Mouse (Mus musculus) heart, postnatal 10 days (tissue): ENCODE data around the gene Rad23a. TPM values are rescaled to one million over a fixed set of nuclear protein-coding genes. Genes with fewer than 3 reads are reported as not detected.

Source experiments
- DNase-seq, 2 experiments: peaks; one replicate each; pipeline ENCODE4 v3.0.0; 2021
- intact Hi-C: fragments of 180-260 bp; cut with DNase I; formaldehyde crosslinking; loops from one replicate; pipeline ENCODE4 v1.15.1; 2025
- total RNA-seq, 2 experiments: library from RNA; stranded (reverse); gene quantifications; 2 replicates each; pipeline ENCODE4 v1.2.3; 2021

Rad23a gene
- 10 to 100 TPM; 77.8 to 88.5 TPM for total RNA-seq

DNA sequence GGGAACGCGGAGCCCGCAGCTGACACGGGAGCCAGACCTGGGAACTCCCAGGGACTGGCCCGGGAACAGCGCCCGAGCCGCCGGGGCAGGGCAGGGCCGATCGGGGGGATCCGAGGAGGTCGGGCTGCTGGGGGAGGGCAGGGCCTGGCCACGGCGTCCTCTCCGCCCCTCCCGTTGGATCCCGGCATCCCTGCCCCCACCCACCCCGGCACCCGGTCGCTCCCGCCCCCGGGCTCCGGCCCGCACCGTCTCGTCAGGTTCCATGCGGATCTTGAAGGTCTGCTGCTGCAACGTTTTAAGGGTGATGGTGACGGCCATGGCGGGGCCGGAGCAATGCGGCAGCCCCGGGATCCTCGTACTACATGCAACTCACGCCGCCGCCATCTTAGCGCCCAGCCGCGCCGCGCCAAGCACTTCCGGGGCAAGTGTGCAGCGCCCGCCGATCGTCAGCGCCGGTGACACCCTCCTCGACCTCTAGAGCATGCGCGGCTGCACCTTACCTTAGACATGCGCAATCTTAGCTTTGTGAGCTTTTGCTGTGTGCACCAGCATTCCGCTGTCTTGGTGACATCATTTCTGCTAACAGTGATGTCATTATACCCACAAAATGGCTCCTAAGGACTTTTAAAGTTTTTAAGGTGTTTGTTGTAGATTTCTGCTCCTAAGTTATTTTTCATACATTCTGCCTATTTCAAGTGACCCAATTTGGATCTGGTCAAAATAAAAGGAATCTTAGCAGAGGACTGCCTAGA lies at the start of gene Rad23a:
TSS of gene Rad23a (minus strand) at position 418 of the 752 bp plus-strand sequence.
- DNase-seq = peak; percentile 92 to 94
- intact Hi-C loops = no loop called here

DNA sequence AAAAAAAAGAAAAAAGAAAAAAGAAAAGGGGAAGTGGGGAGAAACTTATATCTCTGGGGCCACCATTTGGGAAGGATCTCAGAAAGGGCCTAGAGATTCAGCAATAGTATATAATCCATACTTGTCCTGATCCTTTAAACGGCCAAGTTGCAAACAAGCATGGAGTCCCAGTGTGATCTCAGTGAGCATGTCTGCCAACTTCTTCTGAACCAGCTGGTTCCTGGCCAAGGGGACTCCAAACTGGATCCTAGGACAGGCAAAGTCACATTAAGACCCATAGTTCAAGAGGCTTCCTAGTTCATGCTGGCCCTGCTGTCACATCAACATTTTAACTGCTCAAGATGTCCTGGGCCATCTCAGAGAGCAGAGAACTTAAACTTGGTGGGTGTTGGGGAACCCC lies 48.7 kb upstream of the Rad23a start:
- DNase-seq = no peak
- intact Hi-C loops = no loop called here

DNA sequence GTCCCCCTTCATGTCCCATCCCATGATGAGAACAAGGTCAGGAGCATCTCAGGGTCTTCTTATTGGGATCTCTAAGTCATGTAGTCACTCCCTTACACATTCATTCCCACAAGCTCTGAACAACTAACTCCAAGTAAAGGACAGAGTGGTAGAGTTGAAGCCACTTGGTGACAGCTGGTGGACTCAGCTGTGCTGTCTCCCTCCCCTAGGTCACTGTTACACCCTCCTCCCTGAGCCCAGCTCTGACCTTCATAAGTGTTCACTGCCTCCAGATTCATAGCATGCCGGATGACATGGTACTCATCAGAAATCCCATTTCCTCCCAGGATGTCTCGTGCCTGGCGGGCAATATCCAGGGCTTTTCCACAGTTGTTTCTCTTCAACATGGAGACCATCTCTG lies 47.8 kb upstream of the Rad23a start:
- no peak for DNase-seq
- intact Hi-C loops = no loop called here

DNA sequence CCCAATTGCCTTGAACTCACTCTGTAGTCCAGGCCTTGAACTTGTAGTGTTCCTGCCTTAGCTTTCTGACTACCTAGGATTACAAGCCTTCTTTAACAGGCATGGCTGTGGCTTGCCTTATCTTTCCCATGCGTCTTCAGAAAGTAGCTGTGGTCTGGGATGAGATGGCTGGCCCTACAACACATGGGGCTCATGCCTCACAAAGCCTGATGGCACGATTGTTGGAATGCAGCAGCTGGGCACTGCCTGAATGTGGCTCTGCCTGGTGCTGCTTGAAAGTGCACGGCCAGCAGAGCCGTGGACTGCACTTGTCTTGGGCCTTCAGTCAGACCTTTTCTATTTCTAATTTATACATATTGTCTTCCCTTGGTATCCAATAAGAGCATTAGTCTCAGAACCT lies 44.3 kb upstream of the Rad23a start:
- intact Hi-C loops = no loop called here

DNA sequence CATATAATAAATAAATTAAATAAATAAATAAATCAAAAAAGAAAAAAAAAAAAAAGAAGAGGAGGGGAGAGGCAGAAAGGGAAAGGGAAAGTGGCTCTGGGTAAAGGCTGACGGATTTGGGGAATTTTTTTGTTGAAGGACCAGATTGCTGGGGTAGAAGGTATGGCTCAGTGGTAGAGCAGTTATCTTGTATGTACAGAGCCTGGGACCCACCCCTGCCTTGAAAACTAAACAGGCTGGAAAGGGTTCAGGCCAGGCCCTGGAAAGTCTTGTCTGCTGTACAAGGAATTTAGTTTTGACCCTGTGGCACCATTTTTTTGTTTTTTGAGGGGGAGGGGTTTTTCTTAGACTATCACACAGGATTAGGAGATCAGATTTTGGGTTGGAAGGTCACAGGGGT lies 38.5 kb upstream of the Rad23a start:
- no peak for DNase-seq
- intact Hi-C loops = no loop called here

More for the DNA sequence above, 44.3 kb upstream of the Rad23a start:
- no peak for DNase-seq

DNA sequence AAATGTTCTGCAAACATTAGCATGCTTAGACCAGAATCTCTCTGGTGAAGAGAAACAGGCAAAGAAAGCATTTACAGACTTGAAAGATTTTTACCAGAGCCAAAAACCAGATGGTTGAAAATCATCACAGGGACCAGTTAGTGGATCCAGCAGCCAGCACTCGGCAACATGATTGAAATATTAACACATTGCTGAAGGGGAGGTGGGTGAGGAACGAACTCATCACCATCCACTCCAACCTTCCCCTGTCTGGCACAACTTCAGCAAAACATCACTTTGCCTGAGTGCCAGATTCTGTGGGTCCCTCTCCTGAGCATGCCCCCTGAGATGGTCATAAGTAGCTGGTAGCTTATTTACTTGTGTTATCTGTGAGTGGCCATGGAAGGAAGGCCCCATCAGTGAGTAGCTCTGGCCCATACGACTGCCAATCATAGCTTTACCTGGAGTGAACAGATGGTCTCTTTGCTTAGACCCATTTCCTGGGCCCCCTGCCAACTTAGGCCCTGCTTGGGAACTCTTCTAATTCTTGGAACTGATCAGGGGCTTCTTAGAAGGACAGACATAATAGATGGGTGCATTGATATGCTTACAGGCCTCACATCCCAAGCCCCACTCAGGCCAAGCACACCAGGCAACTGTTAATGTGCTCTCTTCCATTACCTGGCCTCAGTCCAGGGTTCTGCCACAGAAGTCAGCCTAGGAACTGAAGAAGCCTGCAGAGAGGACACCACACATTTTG lies 37.0 kb upstream of the Rad23a start:
- intact Hi-C loops = no loop called here
- DNase-seq = no peak

DNA sequence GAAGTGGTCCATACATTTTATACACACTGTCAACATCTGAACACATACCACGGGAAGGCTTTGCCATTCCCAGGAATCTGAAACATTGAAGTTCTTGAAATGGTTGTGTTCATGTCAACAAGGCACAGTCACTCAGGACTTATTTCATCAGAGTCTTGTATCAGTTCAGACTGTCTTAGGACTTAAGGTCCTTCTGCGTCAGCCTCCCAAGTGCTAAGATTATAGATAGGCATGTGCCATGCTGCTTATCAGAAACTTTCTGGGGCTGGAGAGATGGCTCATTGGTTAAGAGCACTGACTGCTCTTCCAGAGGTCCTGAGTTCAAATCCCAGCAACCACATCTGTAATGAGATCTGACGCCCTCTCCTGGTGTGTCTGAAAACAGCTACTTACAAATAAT lies 33.9 kb upstream of the Rad23a start:
- intact Hi-C loops = no loop called here
- no peak for DNase-seq

DNA sequence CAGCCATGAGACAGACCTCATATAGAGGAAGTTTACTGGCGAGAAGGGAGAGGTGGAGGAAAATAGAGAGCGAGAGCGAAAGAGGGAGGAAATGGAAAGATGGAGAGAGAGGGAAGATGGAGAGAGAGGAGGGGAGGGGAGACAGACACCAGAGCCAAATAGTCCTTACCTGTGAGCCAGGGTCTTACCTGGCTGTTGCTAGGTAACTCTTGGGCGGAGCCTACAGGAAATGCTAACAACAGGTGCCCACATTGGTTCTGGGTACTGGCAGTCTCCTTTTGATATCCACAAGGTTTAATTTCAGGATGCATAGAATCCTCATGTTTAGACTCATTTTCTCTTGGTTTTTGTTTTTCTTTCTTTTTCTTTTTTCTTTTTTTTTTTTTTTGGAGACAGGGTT lies 32.6 kb upstream of the Rad23a start:
- no peak for DNase-seq
- intact Hi-C loops = no loop called here

DNA sequence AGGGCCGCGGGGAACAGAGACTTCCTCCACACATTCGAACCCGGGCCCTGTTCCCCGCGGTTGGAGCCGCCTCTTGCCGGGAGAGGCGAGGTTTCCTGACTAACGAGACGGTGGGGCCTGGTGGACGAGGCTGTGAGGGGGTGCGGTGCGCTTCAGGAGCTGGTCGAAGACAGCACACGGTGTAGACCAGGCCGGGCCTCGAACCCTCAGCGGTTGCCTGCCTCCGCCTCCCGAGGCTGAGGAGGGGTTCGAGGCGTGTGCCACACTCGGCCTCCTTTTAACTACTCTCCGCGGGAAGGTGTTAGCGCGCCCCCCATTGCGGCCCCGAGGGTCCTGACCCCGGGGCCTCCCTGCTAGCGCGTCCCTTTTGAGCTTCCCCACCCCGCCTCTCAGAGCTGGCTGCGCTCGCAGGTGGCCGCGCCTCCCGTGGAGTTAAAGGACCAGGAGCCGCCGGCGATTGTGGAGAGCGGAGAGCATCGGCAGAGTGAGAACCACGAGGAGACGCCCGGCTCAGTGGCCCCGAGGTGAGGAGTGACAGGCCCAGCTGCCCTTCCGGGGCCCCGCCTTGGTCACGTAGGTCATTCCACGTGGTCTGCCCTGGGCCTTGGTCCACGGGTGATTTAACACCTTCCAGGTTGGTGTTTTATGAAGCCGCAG lies 32.0 kb upstream of the Rad23a start:
- intact Hi-C loops = no loop called here
- DNase-seq = peak; percentile 23 to 58

DNA sequence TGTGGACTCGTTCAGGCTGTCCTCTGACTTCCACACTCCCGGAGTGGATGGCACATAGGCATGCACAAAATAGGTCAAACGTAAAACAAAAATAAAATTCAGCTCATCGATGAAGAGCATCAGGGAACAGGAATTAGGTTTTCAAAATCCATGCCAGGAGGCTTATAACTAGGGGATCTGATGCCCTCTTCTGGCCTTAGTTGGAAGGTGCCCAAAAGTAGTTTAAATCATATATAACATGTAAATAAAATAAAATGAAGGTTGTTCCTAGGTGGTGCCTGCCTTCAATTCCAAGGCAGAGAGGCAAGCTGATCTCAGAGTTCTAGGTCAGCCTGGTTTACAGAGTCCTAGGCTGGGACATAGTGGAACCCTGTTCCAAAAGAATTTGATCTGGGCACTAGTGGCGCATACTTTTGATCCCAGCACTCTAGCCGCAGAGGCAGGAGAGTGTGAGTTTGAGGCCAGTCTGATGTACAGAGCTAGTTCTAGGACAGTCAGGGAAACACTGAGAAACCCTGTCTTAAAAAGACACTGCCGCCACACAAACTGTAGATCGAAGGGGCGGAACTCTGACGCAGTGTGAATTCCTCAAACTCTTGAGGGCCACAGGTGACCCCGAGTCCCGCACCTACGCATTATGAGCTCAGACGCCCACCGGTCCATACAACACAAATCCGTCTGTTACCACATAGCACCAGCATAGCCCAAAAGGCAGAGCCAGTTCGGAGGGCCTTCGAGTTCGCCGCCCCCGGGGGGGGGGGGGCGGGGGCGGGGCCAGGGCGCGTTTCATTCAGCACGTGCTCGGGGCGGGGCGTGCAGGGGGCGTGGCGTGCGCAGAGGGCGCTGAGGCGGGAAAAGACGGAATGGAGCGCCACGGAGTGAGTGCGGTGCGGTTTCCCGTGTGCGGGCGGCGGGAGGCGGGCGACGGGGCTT lies 31.2 kb upstream of the Rad23a start, which contains the start of gene Syce2:
TSS of gene Syce2 (plus strand) at position 736 of the 933 bp plus-strand sequence.
- intact Hi-C loops = no loop called here

DNA sequence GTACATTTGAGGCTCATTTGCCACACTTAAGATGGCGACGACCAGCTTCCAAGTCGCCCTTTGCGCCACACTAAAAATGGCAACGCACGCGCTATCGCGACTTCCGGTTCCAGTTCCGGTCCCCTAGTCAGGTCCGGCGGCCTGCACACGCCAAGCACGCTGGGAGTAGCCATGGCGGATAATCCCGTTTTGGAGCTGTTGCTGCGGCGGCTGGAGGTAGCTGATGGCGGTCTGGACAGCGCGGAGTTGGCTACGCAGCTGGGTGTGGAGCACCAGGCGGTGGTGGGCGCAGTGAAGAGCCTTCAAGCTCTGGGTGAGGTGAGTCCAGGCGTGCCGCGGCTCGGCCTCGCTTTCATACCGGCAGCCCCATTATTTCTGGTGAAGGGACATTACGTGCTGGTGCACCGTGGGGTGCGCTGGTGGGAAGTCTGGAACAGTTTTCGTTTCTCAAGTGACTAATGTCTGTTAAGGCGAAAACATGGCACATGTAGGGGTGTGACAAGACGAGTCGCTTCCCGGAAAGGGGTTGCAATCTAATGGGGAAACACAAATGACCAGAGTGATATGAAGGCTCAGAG lies 16.5 kb upstream of the Rad23a start, which contains the start of gene Farsa:
TSS of gene Farsa (plus strand) at position 126 of the 578 bp plus-strand sequence.
- intact Hi-C loops = no loop called here
- DNase-seq = peak; percentile 95 to 97

More for the DNA sequence above, 31.2 kb upstream of the Rad23a start, which contains the start of gene Syce2:
- peak; percentile 71 to 84 for DNase-seq

DNA sequence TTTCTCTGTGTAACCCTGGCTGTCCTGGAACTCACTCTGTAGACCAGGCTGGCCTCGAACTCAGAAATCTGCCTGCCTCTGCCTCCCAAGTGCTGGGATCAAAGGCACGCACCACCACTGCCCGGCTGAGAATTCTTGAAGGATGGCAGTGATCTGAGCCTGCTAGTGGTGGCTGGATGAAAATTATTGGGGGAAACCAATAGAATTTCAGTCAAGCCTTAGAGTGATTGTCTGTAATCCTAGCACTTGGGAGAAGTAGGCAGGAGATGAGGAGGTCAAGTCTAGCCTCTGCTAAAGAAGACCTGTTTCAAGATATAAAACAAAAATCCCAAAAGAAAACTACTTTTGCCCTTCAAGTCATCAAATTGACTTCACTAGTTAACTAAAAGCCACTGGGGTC lies 16.0 kb upstream of the Rad23a start:
- intact Hi-C loops = no loop called here
- no peak for DNase-seq

DNA sequence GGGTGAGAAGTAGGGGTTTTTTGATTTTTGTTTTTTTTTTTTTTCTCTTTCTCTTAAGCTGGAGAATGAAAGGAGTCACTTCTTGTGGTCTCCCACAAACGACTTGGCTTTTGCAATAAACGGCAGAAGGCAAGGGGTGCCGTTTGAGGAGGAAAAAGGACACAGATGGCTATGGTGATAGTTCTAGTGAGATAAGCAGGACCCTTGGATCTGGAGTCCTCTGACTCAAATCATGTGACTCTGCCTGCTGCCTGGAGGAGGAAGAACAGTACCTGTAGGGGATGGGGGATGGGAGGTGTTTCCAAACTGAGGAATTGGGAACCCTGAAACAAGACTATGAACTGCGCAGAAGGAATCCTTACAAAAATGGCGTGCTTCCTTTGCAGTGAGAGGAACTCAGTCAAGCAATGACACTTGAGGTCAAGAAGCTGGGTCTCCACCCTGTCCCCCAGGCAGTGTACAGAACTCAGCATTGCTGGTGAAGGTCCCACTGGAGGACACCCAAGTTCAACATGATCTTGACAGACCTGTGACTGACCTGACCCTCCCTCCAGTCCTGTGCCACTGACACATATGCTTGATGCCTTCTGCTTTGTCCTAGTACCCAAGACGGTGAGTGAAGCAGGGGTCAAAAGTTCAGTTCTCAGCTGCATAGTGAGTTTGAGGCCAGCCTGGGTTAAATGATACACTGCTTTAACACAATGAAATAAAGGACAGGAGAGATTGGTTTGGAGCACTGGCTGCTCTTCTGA lies 7.4 kb upstream of the Rad23a start:
- intact Hi-C loops = loop anchor here (2.0 kb wide), 1 partner anchor 55 kb away; no protein-coding TSS in a partner anchor
- DNase-seq = no peak

DNA sequence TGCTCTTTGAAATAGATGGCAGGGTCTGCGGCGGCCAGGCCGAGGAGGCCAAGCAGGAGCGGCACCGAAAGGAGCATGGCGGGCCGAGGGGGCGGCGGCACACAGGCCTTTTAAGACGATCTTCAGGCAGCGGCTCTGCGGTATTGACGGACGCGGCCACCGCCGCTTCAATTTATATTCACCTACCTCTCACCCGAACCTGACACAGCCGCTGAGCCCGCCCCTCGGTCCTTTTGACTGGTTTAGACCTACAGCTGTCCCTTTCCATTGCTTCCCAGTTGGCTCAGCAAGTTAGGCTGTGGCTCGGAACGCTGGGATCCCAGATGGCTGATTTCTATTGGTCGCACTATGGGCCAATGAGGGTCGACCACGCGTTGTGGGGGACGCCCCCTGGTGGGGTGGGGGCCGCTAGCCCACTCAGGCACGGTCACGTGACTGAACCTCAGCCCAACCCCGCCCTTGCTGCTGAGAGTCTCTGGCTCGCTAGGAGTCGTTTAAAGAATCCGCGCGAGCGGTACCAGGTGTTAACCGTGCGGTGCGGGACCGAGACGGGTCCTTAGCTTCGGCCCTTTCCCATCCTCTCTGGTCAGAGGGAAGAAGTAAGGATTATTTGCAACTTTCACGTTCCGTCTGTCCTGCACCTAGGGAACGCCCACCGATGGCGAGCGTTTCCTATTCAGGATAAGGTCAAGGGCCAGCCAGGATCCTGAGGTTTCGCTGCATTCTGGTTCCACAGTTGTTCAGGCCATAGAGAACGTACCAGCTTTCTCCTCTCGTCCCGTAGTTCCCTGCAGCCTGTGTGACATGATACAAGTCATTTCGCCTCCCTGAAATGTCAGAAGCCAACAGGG lies 6.5 kb upstream of the Rad23a start, which contains the start of gene Calr:
TSS of gene Calr (minus strand) at position 213 of the 851 bp plus-strand sequence.
- intact Hi-C loops = loop anchor here (2.0 kb wide), 1 partner anchor 56 kb away; no protein-coding TSS in a partner anchor
- peak; percentile 99 to 100 for DNase-seq

DNA sequence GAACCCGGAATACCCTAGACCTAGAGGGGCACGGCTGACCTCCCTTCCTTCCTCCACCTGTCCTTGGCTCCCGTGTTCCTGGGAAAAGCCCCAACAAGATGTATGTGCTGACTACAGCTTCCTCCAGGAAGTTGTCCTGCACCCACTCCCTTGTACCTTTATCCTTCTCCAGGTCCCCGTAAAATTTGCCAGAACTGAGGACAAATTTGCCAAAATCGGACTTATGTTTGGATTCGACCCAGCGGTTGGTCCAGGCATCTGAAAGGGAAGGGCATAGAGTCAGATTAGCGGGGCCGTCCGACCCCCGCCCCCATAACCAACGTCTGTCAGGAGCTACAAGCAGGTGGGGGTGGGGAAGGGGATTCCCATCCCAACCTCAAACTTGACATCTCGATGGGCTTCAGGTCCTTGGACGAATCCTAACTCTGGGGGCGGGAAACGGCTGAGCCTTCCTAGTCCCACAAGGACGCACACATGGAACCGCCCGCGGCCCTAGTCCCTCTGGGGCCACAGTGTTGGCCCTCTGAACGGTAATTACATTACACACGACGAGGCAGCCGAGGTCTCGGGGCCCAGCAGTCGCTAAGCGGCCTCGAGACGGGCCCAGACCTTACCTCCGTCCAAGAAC lies 5.7 kb upstream of the Rad23a start:
- intact Hi-C loops = loop anchor here (2.0 kb wide), 1 partner anchor 57 kb away; no protein-coding TSS in a partner anchor
- no peak for DNase-seq

DNA sequence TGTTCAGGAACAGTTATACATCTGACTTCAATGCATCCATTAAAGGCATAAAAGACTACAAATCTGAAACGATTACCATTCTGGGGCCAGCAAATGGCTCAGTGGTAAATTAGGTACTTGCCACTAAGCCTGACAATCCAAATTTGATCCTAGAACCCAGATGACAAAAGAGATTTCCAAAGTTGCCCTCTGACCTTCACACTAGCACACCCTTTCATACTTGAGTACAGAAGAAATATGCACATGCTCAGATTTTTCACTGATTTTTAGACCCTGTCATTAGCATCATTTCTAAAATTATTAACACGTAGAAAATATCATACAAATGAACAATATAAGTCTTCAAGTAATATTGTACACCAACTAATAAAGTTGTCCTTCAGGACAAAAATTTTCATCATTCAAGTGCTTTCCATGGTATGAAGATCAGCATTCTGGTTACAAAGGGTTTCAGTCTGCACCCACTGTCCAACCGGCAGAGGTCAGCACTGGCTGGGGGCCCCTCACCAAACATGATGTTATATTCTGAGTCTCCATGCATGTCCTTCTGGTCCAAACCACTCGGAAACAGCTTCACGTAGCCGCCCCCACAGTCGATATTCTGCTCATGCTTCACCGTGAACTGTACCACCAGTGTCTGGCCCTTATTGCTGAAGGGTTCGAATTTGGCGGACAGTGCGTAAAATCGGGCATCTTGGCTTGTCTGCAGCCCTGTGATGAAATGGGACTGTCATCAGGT lies 5.1 kb upstream of the Rad23a start:
- DNase-seq = peak; percentile 52 to 61
- intact Hi-C loops = loop anchor here (2.0 kb wide), 1 partner anchor 57 kb away; no protein-coding TSS in a partner anchor
